Mouse (Mus musculus): ENCODE data around the gene Plekhg1. TPM values are rescaled to one million over a fixed set of nuclear protein-coding genes. Genes with fewer than 3 reads are reported as not detected.

Gene Plekhg1
- polyA plus RNA-seq, 1 experiment from 2014 or later = 4.4 TPM

DNA sequence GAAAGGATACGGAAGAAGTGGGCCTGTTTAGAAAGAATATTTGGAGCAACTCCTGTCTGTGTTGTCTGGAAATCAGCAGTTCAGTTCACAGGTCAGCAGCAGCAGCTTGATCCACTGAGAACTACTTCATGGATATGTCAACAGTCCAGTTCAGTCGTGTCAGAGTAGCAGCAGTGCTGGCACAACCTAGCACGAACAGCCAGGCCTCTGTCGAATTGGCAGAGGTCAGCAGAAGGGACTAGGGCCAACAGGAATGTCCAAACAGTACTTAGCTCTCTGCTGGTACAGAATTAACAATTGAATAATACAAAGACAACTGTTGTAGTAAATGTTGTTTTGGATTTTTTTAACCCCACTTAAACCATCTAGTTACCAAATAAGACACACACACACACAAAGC lies 33.9 kb upstream of the Plekhg1 start:
- Histone ChIP-seq H3K9me3 (ENCODE audit: control insufficient read depth, low read length) (no peaks in the 10 kb centered on the region), H3K27me3 (replicated peaks; ENCODE audit: control insufficient read depth, insufficient read depth, low read length) (no peaks in the 10 kb centered on the region), H3K27ac (ENCODE audit: low read length) (no peak overlapping the region), H3K4me3 (replicated peaks; ENCODE audit: low read length) (no peak overlapping the region), H3K36me3 (ENCODE audit: control insufficient read depth, insufficient read depth) (no peaks in the 10 kb centered on the region), H3K4me2 (ENCODE audit: low read length) (no peak overlapping the region), H3K4me1 (replicated peaks; ENCODE audit: control insufficient read depth, insufficient read depth, low read length) (no peaks in the 10 kb centered on the region), H3K9ac (replicated peaks; ENCODE audit: low read depth, low read length) (no peak overlapping the region)
- WGBS = 80% methylated on average over 4 of the region's 4 CpGs
- ATAC-seq = no peak

DNA sequence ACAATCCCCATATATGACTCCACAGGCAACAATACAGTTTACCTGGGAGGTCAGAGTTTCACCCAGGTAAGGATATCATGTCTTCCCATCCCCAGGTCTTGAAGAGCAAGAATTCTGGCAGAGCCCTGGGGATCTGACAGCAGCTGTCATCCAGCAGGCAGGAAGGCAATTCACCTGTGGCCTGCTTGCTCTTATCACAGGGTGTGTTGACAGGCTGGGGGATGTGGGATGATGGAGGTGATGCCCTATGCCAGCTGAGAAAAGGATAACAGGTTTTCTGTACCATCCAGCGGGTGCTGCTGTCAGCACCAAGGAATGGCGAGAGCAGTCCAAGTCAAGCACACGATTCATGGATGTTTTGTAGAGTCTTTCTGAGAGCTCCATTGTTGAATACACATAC lies 30.1 kb upstream of the Plekhg1 start:
- 91% methylated on average over 3 of the region's 3 CpGs for WGBS
- Histone ChIP-seq H3K9me3 (ENCODE audit: control insufficient read depth, low read length) (no peaks in the 10 kb centered on the region), H3K4me3 (replicated peaks; ENCODE audit: low read length) (no peak overlapping the region), H3K9ac (replicated peaks; ENCODE audit: low read depth, low read length) (no peak overlapping the region), H3K4me2 (ENCODE audit: low read length) (no peak overlapping the region), H3K4me1 (replicated peaks; ENCODE audit: control insufficient read depth, insufficient read depth, low read length) (no peaks in the 10 kb centered on the region), H3K27ac (ENCODE audit: low read length) (no peak overlapping the region), H3K27me3 (replicated peaks; ENCODE audit: control insufficient read depth, insufficient read depth, low read length) (no peaks in the 10 kb centered on the region), H3K36me3 (ENCODE audit: control insufficient read depth, insufficient read depth) (no peaks in the 10 kb centered on the region)
- no peak for ATAC-seq

DNA sequence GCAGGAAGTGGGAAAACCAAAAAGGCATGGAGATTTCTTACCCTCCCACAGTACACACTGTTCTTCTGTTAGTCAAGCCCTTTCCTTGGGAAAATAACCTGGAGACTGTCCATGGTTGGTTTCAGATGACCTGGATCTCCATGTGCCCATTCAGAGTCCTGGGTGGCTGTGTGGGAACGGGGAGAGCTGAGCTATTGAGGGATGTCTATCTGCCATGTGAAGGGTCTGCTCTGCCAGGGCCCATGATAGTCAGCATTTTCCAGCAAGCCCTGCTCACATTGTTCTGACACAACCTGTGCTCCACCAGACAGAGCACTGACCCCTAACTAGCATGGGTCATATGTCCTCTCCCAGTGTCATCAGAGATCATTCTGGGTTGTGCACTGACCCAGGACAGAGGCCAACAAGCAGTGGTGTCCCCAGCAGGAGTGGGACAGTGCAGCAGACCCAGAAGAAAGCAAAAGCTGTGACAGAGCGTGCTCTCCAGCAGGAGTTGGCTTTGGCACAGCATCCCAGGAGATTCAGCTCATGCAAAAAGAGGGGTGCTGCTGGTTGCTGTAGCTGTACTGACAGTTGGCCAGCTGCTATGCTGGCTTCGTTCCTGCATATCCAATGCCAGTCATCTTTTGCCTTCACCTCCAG lies 24.7 kb upstream of the Plekhg1 start:
- H3K36me3 ChIP-seq (ENCODE audit: control insufficient read depth, insufficient read depth) = no peaks in the 10 kb centered on the region
- no peak overlapping the region for H3K4me2 ChIP-seq (ENCODE audit: low read length)
- no peak overlapping the region for H3K9ac ChIP-seq (replicated peaks; ENCODE audit: low read depth, low read length)
- H3K4me3 ChIP-seq (replicated peaks; ENCODE audit: low read length) = no peak overlapping the region
- H3K4me1 ChIP-seq (replicated peaks; ENCODE audit: control insufficient read depth, insufficient read depth, low read length) = no peaks in the 10 kb centered on the region
- ATAC-seq = no peak
- H3K9me3 ChIP-seq (ENCODE audit: control insufficient read depth, low read length) = no peaks in the 10 kb centered on the region
- no peaks in the 10 kb centered on the region for H3K27me3 ChIP-seq (replicated peaks; ENCODE audit: control insufficient read depth, insufficient read depth, low read length)
- WGBS = 76% methylated on average over 3 of the region's 3 CpGs
- H3K27ac ChIP-seq (ENCODE audit: low read length) = no peak overlapping the region

DNA sequence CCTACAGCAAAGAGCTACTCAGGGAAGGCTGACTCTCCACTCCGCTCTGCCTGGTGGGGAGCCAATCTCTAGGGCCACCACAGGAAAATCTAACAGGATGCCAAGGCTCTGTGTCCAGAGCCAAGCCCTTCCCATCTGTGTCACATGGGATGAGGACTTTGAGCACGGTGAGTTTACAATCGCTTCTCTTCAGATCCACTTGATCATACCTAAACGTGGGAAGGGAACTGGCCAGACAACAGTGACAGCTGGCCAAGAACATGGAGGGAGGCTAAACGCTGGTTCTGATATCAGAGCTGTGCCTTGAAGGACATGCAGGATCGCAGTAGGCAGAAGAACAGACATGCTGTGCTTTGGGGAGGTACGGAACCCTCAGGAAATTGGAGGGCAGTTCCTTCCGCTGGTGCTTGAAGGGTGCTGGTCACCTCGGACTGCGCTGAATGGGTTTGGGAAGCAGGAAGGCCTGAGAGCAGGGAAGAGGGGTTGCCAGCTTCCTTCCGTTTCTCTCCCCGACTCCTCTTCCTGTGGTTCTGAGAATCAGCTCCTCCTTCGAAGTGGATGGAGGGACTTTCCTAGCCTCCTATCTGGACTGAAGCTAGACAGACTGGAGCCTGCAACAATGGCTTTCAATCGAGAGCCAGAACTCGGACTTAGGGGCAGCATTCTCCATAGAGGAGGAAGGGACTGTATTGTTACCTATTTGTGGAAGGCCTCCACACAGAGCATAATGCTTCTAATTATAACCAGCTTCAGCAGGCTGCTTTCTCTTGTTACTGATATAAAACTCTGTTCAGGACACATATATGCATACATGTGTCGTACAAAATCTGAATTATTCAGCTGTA lies 21.9 kb upstream of the Plekhg1 start:
- H3K4me3 ChIP-seq (replicated peaks; ENCODE audit: low read length) = no peak overlapping the region
- no peak overlapping the region for H3K27ac ChIP-seq (ENCODE audit: low read length)
- H3K9me3 ChIP-seq (ENCODE audit: control insufficient read depth, low read length) = no peaks in the 10 kb centered on the region
- H3K9ac ChIP-seq (replicated peaks; ENCODE audit: low read depth, low read length) = no peak overlapping the region
- no peaks in the 10 kb centered on the region for H3K27me3 ChIP-seq (replicated peaks; ENCODE audit: control insufficient read depth, insufficient read depth, low read length)
- H3K4me1 ChIP-seq (replicated peaks; ENCODE audit: control insufficient read depth, insufficient read depth, low read length) = 0 out of 2 replicates have a peak, but pooled peaks cover 3% of the 10 kb centered on the region
- no peak overlapping the region for H3K4me2 ChIP-seq (ENCODE audit: low read length)
- H3K36me3 ChIP-seq (ENCODE audit: control insufficient read depth, insufficient read depth) = no peaks in the 10 kb centered on the region
- WGBS = 68% methylated on average over 16 of the region's 16 CpGs
- 0 out of 2 replicates have a peak, but pooled peaks have one; percentile 31 for ATAC-seq

DNA sequence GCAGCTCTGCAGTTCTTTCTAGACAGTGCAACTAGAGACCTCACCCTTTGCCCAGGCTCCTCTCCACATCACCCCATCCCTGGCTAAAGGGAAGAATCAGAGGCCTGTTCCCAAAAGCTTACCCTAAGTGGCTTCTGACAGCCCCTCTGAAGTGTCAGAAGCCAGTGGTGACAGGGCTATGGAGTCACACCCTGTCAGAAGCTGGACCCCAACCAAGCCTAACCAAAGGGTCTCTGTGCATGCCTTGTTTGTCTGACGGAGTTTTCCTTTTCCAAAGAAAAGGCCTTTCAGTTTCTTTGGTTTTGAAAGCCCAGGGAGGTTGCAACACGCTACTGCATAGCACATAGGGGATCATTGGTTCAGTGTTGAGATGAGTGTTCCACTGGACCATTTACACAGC lies 19.9 kb upstream of the Plekhg1 start:
- Histone ChIP-seq H3K4me2 (ENCODE audit: low read length) (no peak overlapping the region), H3K9ac (replicated peaks; ENCODE audit: low read depth, low read length) (no peak overlapping the region), H3K36me3 (ENCODE audit: control insufficient read depth, insufficient read depth) (no peaks in the 10 kb centered on the region), H3K27me3 (replicated peaks; ENCODE audit: control insufficient read depth, insufficient read depth, low read length) (no peaks in the 10 kb centered on the region), H3K27ac (ENCODE audit: low read length) (no peak overlapping the region), H3K4me1 (replicated peaks; ENCODE audit: control insufficient read depth, insufficient read depth, low read length) (0 out of 2 replicates have a peak, but pooled peaks cover 3% of the 10 kb centered on the region), H3K4me3 (replicated peaks; ENCODE audit: low read length) (no peak overlapping the region), H3K9me3 (ENCODE audit: control insufficient read depth, low read length) (no peaks in the 10 kb centered on the region)
- WGBS = 46% methylated on average over 2 of the region's 2 CpGs
- ATAC-seq = no peak

DNA sequence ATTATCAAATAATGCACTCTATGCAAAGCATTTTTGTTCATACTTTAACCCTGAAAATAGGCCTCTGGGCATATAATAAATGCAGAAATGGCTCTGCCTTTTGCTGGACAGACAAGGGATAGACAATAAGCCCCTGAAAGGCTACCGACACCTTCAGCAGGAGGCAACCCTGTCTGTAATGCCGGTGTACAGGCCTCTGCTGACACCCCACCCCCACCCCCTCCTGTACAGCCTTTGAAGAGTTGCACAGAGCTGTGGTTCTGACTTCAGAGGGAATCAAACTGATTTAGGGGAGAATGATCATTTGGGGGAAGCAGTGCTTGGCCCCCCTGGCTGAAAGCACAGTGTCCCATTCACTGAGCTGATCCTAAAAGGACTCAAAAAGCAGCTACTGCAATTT lies 17.8 kb upstream of the Plekhg1 start:
- Histone ChIP-seq H3K36me3 (ENCODE audit: control insufficient read depth, insufficient read depth) (no peaks in the 10 kb centered on the region), H3K27me3 (replicated peaks; ENCODE audit: control insufficient read depth, insufficient read depth, low read length) (no peaks in the 10 kb centered on the region), H3K4me1 (replicated peaks; ENCODE audit: control insufficient read depth, insufficient read depth, low read length) (0 out of 2 replicates have a peak, but pooled peaks cover 3% of the 10 kb centered on the region), H3K4me3 (replicated peaks; ENCODE audit: low read length) (no peak overlapping the region), H3K27ac (ENCODE audit: low read length) (no peak overlapping the region), H3K9me3 (ENCODE audit: control insufficient read depth, low read length) (no peaks in the 10 kb centered on the region), H3K9ac (replicated peaks; ENCODE audit: low read depth, low read length) (no peak overlapping the region), H3K4me2 (ENCODE audit: low read length) (no peak overlapping the region)
- 12% methylated on average over 2 of the region's 2 CpGs for WGBS
- no peak for ATAC-seq

DNA sequence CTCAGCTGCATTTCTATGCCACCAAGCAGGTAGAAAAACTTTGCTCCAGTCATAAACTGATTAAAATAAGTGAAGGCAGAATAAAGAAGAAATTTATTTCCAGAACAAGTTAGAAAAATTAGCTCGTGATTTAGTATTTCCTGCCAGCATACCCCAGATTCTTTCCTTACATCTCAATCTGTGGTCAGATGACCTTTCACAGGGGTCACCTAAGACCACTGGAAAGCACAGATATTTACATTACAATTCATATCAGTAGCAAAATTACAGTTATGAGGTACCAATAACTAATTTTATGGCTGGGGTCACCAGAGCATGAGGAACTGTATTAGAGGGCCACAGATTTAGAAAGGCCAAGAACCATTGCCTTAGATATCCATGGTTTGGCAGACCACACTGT lies 15.5 kb upstream of the Plekhg1 start:
- no peak for ATAC-seq
- 0 out of 2 replicates have a peak, but pooled peaks cover 3% of the 10 kb centered on the region for H3K4me1 ChIP-seq (replicated peaks; ENCODE audit: control insufficient read depth, insufficient read depth, low read length)
- WGBS = 91% methylated on average over 1 of the region's 1 CpGs

DNA sequence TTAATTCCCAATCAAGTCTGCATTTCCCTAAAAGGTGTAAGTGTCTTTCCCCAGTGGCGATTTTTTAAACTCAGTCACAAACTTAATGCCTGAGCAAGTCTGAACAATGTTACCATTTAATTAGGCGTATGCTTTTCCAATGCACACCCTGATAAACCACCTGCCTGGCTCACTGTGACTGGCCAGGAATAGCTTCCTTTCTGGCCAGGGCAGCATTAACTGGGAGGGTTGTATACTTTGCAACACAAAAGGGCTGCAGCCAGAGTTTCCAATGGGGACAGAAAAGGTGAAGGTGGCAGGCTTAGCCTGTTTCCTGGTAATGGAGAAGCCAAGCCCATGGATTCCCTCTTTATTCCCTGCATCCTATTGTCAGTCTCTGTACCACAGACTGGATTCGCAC lies 10.5 kb upstream of the Plekhg1 start:
- WGBS = 26% methylated on average over 3 of the region's 3 CpGs

More for the DNA sequence above, 15.5 kb upstream of the Plekhg1 start:
- Histone ChIP-seq H3K9ac (replicated peaks; ENCODE audit: low read depth, low read length) (no peak overlapping the region), H3K27ac (ENCODE audit: low read length) (no peak overlapping the region), H3K4me2 (ENCODE audit: low read length) (no peak overlapping the region), H3K9me3 (ENCODE audit: control insufficient read depth, low read length) (no peaks in the 10 kb centered on the region), H3K27me3 (replicated peaks; ENCODE audit: control insufficient read depth, insufficient read depth, low read length) (no peaks in the 10 kb centered on the region), H3K36me3 (ENCODE audit: control insufficient read depth, insufficient read depth) (no peaks in the 10 kb centered on the region), H3K4me3 (replicated peaks; ENCODE audit: low read length) (no peak overlapping the region)

DNA sequence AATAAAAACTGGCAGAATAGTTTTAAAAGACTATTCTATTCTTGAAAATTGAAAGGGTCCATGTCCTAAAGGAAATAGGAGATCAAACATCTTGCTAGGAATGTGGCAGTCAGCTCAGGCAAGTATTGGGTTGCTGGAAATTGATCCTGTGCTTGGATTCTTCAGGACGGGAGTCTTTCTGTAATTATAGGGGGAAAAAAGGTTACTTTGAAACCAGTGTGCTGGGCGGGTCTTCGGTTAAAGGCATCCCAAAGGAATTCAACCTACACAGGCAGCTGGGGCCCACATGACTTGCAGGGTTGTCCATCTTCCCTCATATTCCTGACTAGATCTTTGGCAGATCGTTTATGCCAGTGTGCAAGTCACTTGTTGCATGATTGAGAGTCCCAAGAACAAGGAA lies 9.8 kb upstream of the Plekhg1 start:
- ATAC-seq = no peak
- Histone ChIP-seq H3K9me3 (ENCODE audit: control insufficient read depth, low read length) (no peaks in the 10 kb centered on the region), H3K27ac (ENCODE audit: low read length) (no peak overlapping the region), H3K4me2 (ENCODE audit: low read length) (no peak overlapping the region), H3K36me3 (ENCODE audit: control insufficient read depth, insufficient read depth) (no peaks in the 10 kb centered on the region), H3K9ac (replicated peaks; ENCODE audit: low read depth, low read length) (no peak overlapping the region), H3K4me3 (replicated peaks; ENCODE audit: low read length) (no peak overlapping the region), H3K27me3 (replicated peaks; ENCODE audit: control insufficient read depth, insufficient read depth, low read length) (no peaks in the 10 kb centered on the region), H3K4me1 (replicated peaks; ENCODE audit: control insufficient read depth, insufficient read depth, low read length) (no peaks in the 10 kb centered on the region)
- 37% methylated on average over 4 of the region's 4 CpGs for WGBS

More for the DNA sequence above, 10.5 kb upstream of the Plekhg1 start:
- Histone ChIP-seq H3K4me3 (replicated peaks; ENCODE audit: low read length) (no peak overlapping the region), H3K36me3 (ENCODE audit: control insufficient read depth, insufficient read depth) (no peaks in the 10 kb centered on the region), H3K9ac (replicated peaks; ENCODE audit: low read depth, low read length) (no peak overlapping the region), H3K9me3 (ENCODE audit: control insufficient read depth, low read length) (no peaks in the 10 kb centered on the region), H3K4me2 (ENCODE audit: low read length) (no peak overlapping the region), H3K27me3 (replicated peaks; ENCODE audit: control insufficient read depth, insufficient read depth, low read length) (no peaks in the 10 kb centered on the region), H3K27ac (ENCODE audit: low read length) (no peak overlapping the region), H3K4me1 (replicated peaks; ENCODE audit: control insufficient read depth, insufficient read depth, low read length) (no peaks in the 10 kb centered on the region)
- no peak for ATAC-seq
